ENCODE assay signal across 26 mouse cellular contexts in the genomic region with DNA sequence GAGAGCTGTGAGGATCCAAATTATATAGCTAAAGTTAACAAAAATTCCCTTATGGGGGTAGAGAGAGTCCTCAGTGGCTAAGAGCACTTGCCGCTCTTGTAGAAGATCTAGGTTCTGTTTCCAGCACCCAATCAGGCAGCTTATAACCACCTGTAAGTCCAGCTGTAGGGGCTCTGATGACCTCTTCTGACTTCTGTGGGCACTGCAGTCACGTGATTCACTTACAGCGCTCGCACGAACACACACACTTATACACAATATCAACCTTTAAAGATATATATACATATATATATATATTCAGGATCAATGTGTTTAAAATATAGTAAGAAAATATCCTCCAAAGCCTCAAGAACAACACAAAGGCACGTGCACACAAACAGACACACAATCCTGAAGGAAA. TPM values are rescaled to one million over a fixed set of nuclear protein-coding genes. Genes with fewer than 3 reads are reported as not detected.
"Had no signal": no experiment of that assay in that cellular context is flagged by ENCODE, and none has a peak within 500 bp of the region (broad histone marks: within the 10 kb centered on the region; RNA-seq: fewer than 3 reads in every experiment).

No protein-coding gene starts in this region.

- H3K27me3 ChIP-seq: heart, embryonic 12.5 days; hindbrain, embryonic 12.5 days; intestine, embryonic 15.5 days; limb, embryonic 12.5 days; liver, embryonic 13.5 days; liver, embryonic 15.5 days had no signal

- H3K9me3 ChIP-seq: heart, embryonic 10.5 days; heart, embryonic 12.5 days; hindbrain, embryonic 10.5 days; hindbrain, embryonic 12.5 days; intestine, embryonic 15.5 days; limb, embryonic 10.5 days; limb, embryonic 12.5 days; liver, embryonic 13.5 days; liver, embryonic 15.5 days had no signal

- H3K4me3 ChIP-seq: gastrocnemius, adult 2 months; heart, embryonic 10.5 days; heart, embryonic 12.5 days; hindbrain, embryonic 10.5 days; hindbrain, embryonic 12.5 days; intestine, embryonic 15.5 days; layer of hippocampus, adult 2 months; limb, embryonic 10.5 days; limb, embryonic 12.5 days; liver, embryonic 13.5 days; liver, embryonic 15.5 days had no signal

- H3K4me1 ChIP-seq: heart, embryonic 12.5 days; hindbrain, embryonic 10.5 days; hindbrain, embryonic 12.5 days; intestine, embryonic 15.5 days; liver, embryonic 13.5 days; liver, embryonic 15.5 days had no signal

- H3K27ac ChIP-seq: gastrocnemius, adult 2 months; heart, embryonic 10.5 days; hindbrain, embryonic 10.5 days; hindbrain, embryonic 12.5 days; hindbrain, embryonic 14.5 days; intestine, embryonic 15.5 days; kidney, postnatal 0 days; layer of hippocampus, adult 2 months; limb, embryonic 10.5 days; limb, embryonic 12.5 days; liver, embryonic 13.5 days; liver, embryonic 15.5 days had no signal

- H3K36me3 ChIP-seq: heart, embryonic 10.5 days; heart, embryonic 12.5 days; hindbrain, embryonic 10.5 days; hindbrain, embryonic 12.5 days; intestine, embryonic 15.5 days; limb, embryonic 10.5 days; limb, embryonic 12.5 days; liver, embryonic 13.5 days; liver, embryonic 15.5 days had no signal

- H3K9ac ChIP-seq: heart, embryonic 12.5 days; hindbrain, embryonic 12.5 days; hindbrain, embryonic 14.5 days; intestine, embryonic 15.5 days; limb, embryonic 12.5 days; liver, embryonic 13.5 days; liver, embryonic 15.5 days; liver, postnatal 0 days had no signal

- DNase-seq: gastrocnemius, adult 2 months; gastrocnemius, postnatal 10 days; gastrocnemius, postnatal 25 days; heart, adult 18-20 months; heart, postnatal 10 days; heart, postnatal 4 days; kidney, adult 18-20 months; kidney, adult 8-10 months; kidney, postnatal 14 days; kidney, postnatal 36 days; layer of hippocampus, postnatal 36 days; liver; liver, embryonic 13.5 days; liver, postnatal 0 days had no signal

RNA-seq across cellular contexts. Expression of a gene that starts 24.1 kb away (rescaled TPM):
- total RNA-seq: granulocyte monocyte progenitor cell, adult 5-6 weeks had no signal
